Mouse (Mus musculus) E14TG2a.4 (cell line): Measurements from ENCODE around the gene Celf2.

Experiments
- H3K27me3 ChIP-seq: 2 replicates; pipeline ENCODE4 v1.6.1; 2014; ENCODE audit warnings: low read length, control low read depth; ENCODE audit not compliant: insufficient read depth
- H3K36me3 ChIP-seq: 2 replicates; pipeline ENCODE4 v1.6.1; 2014; ENCODE audit warnings: low read length, control low read depth; ENCODE audit not compliant: insufficient read depth
- H3K4me1 ChIP-seq: replicated peaks from 2 replicates; pipeline ENCODE4 v1.6.1; 2014; ENCODE audit warnings: low read depth, low read length, control low read depth
- H3K4me3 ChIP-seq: replicated peaks from 2 replicates; pipeline ENCODE4 v1.5.1; 2014; ENCODE audit warnings: mild to moderate bottlenecking, low read length
- H3K9me3 ChIP-seq: 2 replicates; pipeline ENCODE4 v1.6.1; 2014; ENCODE audit warnings: low read length, control low read depth
- CTCF ChIP-seq: conservative IDR thresholded peaks from 2 replicates; pipeline ENCODE4 v1.5.1; 2014; ENCODE audit warnings: low read length
- NANOG ChIP-seq: IDR thresholded peaks from 2 replicates; pipeline ENCODE4 v1.6.1; 2014; ENCODE audit warnings: borderline replicate concordance, low read length, mixed read lengths
- POU5F1 ChIP-seq: IDR thresholded peaks from 2 replicates; pipeline ENCODE4 v1.6.1; 2014; ENCODE audit warnings: low read length, borderline replicate concordance

Gene Celf2

DNA sequence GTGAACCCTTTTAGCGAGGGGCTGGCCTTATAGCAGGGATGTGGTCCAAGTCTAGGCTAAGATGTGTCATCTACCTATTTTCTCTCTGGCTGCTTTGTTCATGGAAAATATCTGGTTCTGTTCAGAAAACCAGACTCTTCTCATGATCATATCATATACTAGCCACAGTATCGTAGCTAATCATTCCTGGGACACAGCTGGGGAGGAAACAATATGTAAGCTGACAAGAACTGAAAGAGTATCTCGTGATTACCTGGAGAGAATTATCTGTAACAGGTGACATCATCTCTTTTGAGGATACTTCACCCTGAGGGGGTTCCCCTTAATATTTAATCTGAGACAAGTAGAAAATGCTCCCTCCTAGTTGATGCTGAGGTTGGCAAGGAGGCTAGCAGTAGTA, 951.6 kb downstream of the Celf2 start:
- H3K4me1 ChIP-seq = no peaks in the 10 kb centered on the region
- TF ChIP-seq CTCF = no peak
- no peak for TF ChIP-seq POU5F1
- TF ChIP-seq NANOG = no peak
- H3K4me3 ChIP-seq = no peak overlapping the region
- H3K9me3 ChIP-seq = no peaks in the 10 kb centered on the region
- H3K27me3 ChIP-seq = no peaks in the 10 kb centered on the region
- no peaks in the 10 kb centered on the region for H3K36me3 ChIP-seq

DNA sequence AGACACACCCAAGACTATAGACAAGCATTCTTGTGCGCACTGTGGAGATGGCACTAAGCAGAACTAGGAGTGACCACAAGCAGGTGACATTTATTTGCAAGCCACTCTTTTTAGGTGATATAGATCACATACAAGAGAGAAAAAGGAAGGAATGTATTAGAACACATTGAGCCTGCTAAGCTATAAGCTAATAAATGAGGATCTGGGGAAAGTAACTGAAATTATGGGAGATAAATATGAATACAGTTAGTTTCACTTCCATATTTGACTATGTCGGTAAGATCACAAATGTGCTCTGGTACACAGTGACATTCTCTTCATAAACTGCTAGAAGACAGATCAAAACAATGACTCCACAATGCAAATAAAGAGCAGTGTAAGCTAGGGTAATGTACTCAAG, 952.5 kb downstream of the Celf2 start:
- TF ChIP-seq NANOG (no peak), POU5F1 (no peak), CTCF (no peak)
- Histone ChIP-seq H3K4me3 (no peak overlapping the region), H3K4me1 (no peaks in the 10 kb centered on the region), H3K36me3 (no peaks in the 10 kb centered on the region), H3K9me3 (no peaks in the 10 kb centered on the region), H3K27me3 (no peaks in the 10 kb centered on the region)

DNA sequence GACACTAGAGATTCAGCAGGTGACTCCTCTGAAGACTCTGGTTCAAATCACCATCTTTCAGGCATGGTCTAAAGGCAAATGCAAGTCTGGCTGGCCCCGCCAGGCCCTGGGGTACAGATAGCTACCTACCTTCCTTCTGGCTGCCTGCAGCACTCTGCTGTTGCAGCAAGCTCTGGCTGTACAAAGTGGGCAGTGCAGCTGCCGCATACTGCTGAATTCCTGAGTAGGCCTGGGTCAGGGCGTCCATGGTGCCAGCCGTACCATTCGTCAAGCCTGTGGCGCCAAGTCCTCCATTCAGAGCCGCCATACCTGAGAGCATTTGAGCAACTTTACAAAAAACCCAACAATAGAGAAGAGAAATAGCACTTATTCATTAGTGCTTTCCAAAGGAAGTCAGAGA, 955.7 kb downstream of the Celf2 start:
- no peak for TF ChIP-seq POU5F1
- no peak for TF ChIP-seq CTCF
- no peak for TF ChIP-seq NANOG
- no peaks in the 10 kb centered on the region for H3K36me3 ChIP-seq
- H3K27me3 ChIP-seq = no peaks in the 10 kb centered on the region
- H3K4me1 ChIP-seq = no peaks in the 10 kb centered on the region
- peaks cover 5% of the 10 kb centered on the region for H3K9me3 ChIP-seq
- H3K4me3 ChIP-seq = no peak overlapping the region

DNA sequence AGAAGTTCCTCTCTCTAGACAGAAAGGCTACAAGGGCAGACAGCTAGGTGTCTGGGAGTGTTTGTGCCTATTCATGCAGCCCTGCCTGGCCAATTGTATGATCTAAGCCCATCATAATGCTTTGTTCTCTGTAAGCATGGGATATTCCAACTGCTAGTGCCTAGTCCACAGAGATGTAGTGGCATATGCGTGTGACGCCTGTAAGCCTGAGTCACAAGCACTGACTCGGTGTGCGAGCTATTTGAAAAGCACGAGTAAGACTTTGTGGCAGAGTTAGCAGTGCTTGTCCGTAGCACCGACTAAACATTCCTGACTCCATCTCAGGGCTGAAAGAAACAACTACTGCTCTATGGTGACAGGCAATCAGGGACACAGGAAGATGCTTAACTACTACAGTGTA, 960.1 kb downstream of the Celf2 start:
- TF ChIP-seq POU5F1 = no peak
- TF ChIP-seq CTCF = no peak
- no peak for TF ChIP-seq NANOG
- peaks cover 21% of the 10 kb centered on the region for H3K4me1 ChIP-seq
- H3K27me3 ChIP-seq = no peaks in the 10 kb centered on the region; the same call in 1 of the 2 replicates
- peaks cover 5% of the 10 kb centered on the region for H3K9me3 ChIP-seq
- no peak overlapping the region for H3K4me3 ChIP-seq
- no peaks in the 10 kb centered on the region for H3K36me3 ChIP-seq

DNA sequence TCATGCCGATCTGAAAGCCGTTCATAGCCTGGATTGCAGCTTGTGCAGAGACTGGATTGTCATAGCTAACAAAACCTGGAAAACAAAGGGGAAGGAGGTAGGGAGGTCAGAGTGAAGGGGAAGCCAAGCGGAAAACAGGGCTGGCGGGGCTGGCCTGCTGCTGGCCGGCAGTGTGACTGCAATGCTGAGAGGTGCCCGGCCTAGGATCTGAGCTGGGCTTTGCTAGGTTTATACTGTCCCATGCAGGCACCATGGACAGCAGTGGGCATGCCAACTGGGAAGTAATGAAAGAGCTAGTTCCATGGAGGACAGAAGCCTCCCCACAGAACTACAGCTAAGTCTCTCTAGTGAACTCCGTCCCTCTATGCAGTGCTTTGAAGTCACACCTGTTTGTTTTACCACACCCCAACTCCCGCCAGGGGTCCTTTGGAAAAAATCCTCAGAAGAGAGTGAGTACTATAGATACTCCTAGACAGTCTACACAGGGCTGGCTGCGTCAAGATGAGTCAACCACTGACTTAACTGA, 962.2 kb downstream of the Celf2 start:
- Histone ChIP-seq H3K4me1 (peaks cover 21% of the 10 kb centered on the region), H3K9me3 (peaks cover 5% of the 10 kb centered on the region), H3K4me3 (no peak overlapping the region), H3K27me3 (no peaks in the 10 kb centered on the region; the same call in 1 of the 2 replicates), H3K36me3 (no peaks in the 10 kb centered on the region)
- TF ChIP-seq NANOG (no peak), POU5F1 (no peak), CTCF (no peak)

GRCm38 (mm10) chr2:6546462-6547138, 962.8 kb downstream of the Celf2 start:
- Histone ChIP-seq H3K4me1 (peaks cover 21% of the 10 kb centered on the region), H3K9me3 (peaks cover 5% of the 10 kb centered on the region), H3K27me3 (no peaks in the 10 kb centered on the region; the same call in 1 of the 2 replicates), H3K36me3 (no peaks in the 10 kb centered on the region), H3K4me3 (no peak overlapping the region)
- TF ChIP-seq CTCF = no peak

- Histone ChIP-seq H3K4me3 (no peak overlapping the region), H3K36me3 (no peaks in the 10 kb centered on the region), H3K9me3 (peaks cover under 1% of the 10 kb centered on the region; the same call in 1 of the 2 replicates), H3K27me3 (no peaks in the 10 kb centered on the region; the same call in 1 of the 2 replicates), H3K4me1 (peaks cover 25% of the 10 kb centered on the region)
- TF ChIP-seq CTCF = no peak
- no peak for TF ChIP-seq POU5F1
- no peak for TF ChIP-seq NANOG
These were observed 964.0 kb downstream of the Celf2 start for GRCm38 (mm10) chr2:6545127-6545931.

DNA sequence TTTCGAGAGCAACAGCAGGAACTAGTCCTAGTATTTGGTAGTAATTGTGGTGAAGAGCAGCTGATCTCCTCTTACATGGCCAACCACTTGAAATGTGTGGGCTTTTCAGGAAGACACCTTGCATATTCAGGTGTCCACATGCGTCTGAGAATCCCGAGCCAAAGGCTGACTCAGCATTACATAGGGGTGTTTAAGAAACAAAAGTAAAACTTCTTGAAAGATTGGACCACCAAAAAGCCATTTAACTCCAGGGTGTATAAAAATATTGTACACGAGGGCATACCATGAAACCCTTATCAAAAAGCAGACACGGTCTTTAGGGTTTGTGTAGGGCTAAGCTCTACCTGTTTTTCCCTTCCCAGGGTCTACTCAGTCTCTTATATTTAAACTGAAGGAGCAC, 965.7 kb downstream of the Celf2 start:
- H3K27me3 ChIP-seq = no peaks in the 10 kb centered on the region; the same call in 1 of the 2 replicates
- H3K4me1 ChIP-seq = peaks cover 25% of the 10 kb centered on the region
- no peak overlapping the region for H3K4me3 ChIP-seq
- H3K36me3 ChIP-seq = no peaks in the 10 kb centered on the region
- no peak for TF ChIP-seq CTCF
- no peak for TF ChIP-seq POU5F1
- no peak for TF ChIP-seq NANOG
- no peaks in the 10 kb centered on the region for H3K9me3 ChIP-seq

DNA sequence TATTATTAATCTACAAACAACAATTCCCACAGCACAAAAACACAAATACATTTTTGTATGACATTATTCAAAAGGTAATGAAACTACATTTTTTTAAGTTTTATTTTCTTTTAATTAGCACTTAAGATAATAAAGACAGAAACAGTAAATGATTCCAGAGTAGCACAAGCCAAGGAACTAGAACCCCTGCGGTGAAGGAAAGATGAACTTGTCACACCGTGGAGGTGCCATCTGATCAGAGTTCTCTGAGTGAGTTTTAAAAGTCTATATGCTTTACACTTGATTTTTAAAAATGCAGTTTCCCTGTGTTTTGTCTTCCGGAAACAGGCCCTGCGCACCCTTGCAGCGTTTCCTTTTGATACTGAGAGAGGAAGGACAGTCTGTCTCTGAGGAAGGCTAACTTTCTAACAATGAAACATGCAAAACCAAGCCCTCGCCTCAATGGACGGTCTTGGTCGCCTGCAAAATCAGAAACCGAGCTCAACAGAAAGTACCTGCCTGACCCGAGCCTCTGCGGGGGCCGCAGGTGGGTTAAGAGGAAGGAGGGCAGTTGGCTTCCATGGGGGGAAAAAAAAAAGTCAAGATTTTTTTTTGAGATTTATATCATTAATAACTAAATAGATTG, 966.7 kb downstream of the Celf2 start:
- TF ChIP-seq POU5F1 (no peak), NANOG (no peak), CTCF (no peak)
- Histone ChIP-seq H3K27me3 (no peaks in the 10 kb centered on the region; the same call in 1 of the 2 replicates), H3K9me3 (no peaks in the 10 kb centered on the region), H3K4me3 (no peak overlapping the region), H3K4me1 (peaks cover 24% of the 10 kb centered on the region), H3K36me3 (no peaks in the 10 kb centered on the region)
